Mouse (Mus musculus): ENCODE results near the gene Nfx1.

DNA sequence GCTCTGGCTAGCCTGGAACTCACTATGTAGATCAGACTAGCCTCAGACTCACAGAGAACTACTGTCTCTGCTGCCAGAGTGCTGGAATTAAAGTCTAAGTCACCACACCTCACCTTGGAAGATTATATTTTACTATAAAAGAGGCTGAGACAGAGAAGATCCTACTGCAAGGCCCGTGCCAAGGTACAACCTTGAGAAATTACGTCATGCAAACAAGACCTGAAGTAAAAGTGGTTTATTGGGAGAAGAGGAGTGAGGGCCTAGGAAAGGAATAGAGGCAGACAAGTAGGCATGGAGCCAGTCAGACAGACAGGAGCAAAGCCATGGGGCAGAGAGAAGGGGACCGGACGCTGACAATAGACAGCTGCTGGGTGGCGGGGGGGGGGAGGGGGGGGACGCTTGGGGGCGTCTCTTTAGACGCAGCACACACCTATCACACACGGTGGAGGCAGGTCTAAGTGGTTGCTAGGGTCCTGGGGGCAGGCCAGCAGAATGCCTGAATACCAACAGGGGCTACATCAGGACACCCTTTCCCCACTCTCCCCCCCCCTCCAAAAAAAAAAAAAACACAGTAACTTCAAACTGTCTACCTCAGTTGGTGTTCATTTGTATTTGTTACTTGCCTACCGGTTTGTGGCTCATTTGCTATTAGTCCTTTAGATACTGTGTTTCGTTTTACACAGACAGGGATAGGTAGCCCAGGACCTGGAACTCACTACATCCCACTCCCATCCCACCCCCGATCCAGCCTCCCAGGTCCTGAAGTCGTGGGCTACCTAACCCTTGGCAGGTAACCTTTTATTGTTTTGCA, 720 bp upstream of the Nfx1 start:
- no peak for TF ChIP-seq CTCF (conservative IDR thresholded peaks at IDR 0.05; ENCODE audit: low read length)
- no peak for TF ChIP-seq NANOG (IDR thresholded peaks at IDR 0.05; ENCODE audit: borderline replicate concordance, low read length)
